Mouse (Mus musculus): ENCODE measurements around the gene Tiam1. TPM values are rescaled to one million over a fixed set of nuclear protein-coding genes. Genes with fewer than 3 reads are reported as not detected.

Gene Tiam1
- polyA plus RNA-seq, 1 experiment from 2014 or later: 18.8 TPM

DNA sequence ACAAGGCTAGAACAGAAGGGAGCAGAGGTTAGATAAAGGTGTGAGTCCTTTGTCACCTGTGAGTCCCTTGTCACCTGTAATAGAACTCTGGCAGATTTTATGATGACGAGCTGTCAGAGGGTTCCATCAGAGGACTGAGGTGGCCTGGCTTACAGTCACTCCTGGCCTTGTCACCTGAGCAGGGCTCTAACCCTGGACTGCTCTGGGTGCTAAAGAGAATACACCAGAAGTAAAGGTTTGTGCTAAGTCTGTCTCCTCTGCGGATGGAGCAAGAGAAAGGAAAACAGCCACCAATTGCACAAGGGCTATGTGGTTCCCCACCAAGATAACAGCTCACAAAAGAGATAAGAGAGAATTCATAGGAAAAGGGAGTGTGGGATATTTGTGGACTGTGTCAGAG, 404.0 kb downstream of the Tiam1 start:
- ATAC-seq (ENCODE audit: low FRiP score, low TSS enrichment) (no peak), DNase-seq (ENCODE audit: low spot score) (no peak)
- H3K9me3 ChIP-seq (ENCODE audit: control insufficient read depth, low read length): no peaks in the 10 kb centered on the region
- H3K4me3 ChIP-seq (ENCODE audit: low read depth, low read length): no peak overlapping the region
- no peaks in the 10 kb centered on the region for H3K27me3 ChIP-seq (ENCODE audit: control insufficient read depth, insufficient read depth, low read length)
- no peak overlapping the region for H3K4me2 ChIP-seq (replicated peaks; ENCODE audit: low read depth)
- H3K4me1 ChIP-seq (replicated peaks; ENCODE audit: control insufficient read depth, insufficient read depth): no peaks in the 10 kb centered on the region
- no peaks in the 10 kb centered on the region for H3K36me3 ChIP-seq (ENCODE audit: control insufficient read depth, insufficient read depth, low read length)
- no peak overlapping the region for H3K27ac ChIP-seq (replicated peaks)
- WGBS: 58% methylated on average over 2 of the region's 2 CpGs
- TF ChIP-seq CTCF (IDR thresholded peaks at IDR 0.05; ENCODE audit: low read depth) (no peak), EP300 (optimal IDR thresholded peaks at IDR 0.05) (no peak)
- no peak overlapping the region for H3K9ac ChIP-seq (ENCODE audit: low read length)

- Histone ChIP-seq H3K4me3 (ENCODE audit: low read depth, low read length) (no peak overlapping the region), H3K4me2 (replicated peaks; ENCODE audit: low read depth) (no peak overlapping the region), H3K9ac (ENCODE audit: low read length) (no peak overlapping the region), H3K27ac (replicated peaks) (no peak overlapping the region), H3K4me1 (replicated peaks; ENCODE audit: control insufficient read depth, insufficient read depth) (no peaks in the 10 kb centered on the region), H3K9me3 (ENCODE audit: control insufficient read depth, low read length) (no peaks in the 10 kb centered on the region), H3K36me3 (ENCODE audit: control insufficient read depth, insufficient read depth, low read length) (no peaks in the 10 kb centered on the region), H3K27me3 (ENCODE audit: control insufficient read depth, insufficient read depth, low read length) (no peaks in the 10 kb centered on the region)
- DNase-seq (ENCODE audit: low spot score): no peak
- TF ChIP-seq EP300 (optimal IDR thresholded peaks at IDR 0.05): no peak
- TF ChIP-seq CTCF (IDR thresholded peaks at IDR 0.05; ENCODE audit: low read depth): no peak
- no peak for ATAC-seq (ENCODE audit: low FRiP score, low TSS enrichment)
- 34% methylated on average over 6 of the region's 6 CpGs for WGBS
Observed at GRCm38 (mm10) chr16:89738963-89739362, 404.6 kb downstream of the Tiam1 start.

Other genes starting within 250 kb of the Tiam1 start
- gene Sod1, start 77.0 kb upstream of the Tiam1 start, polyA plus RNA-seq (2015; fragmentation: Nextera tagmentation; extraction: Ambion mirVana): 1,113 and 1,141 TPM in 2 replicates
- 8.3 and 9.8 TPM in 2 replicates for gene Scaf4, start 140.7 kb upstream of the Tiam1 start, polyA plus RNA-seq (2015; fragmentation: Nextera tagmentation; extraction: Ambion mirVana)
- gene Hunk, start 242.2 kb upstream of the Tiam1 start, polyA plus RNA-seq (2015; fragmentation: Nextera tagmentation; extraction: Ambion mirVana): 1.8 and 1.9 TPM in 2 replicates

Measured in stomach, postnatal 0 days (tissue).